Mouse (Mus musculus): Measurements from ENCODE around the gene Piga. TPM values are rescaled to one million over a fixed set of nuclear protein-coding genes. Genes with fewer than 3 reads are reported as not detected.
A peak's percentile ranks its signal among the peaks of the same experiment; 100 is the strongest.

The Piga gene
- polyA plus RNA-seq, 1 experiment = 3.2 TPM

- peak overlapping the region; percentile 78 for H3K27ac ChIP-seq (ENCODE audit: insufficient read depth, low read depth, low read length)
Observed at GRCm38 (mm10) chrX:164431541-164431940, 12.0 kb downstream of the Piga start.

GRCm38 (mm10) chrX:164432682-164433081 is 13.1 kb downstream of the Piga start:
- TF ChIP-seq POLR2A (IDR thresholded peaks at IDR 0.05; ENCODE audit: low read depth, low read length) = no peak
- TF ChIP-seq CTCF (IDR thresholded peaks at IDR 0.05; ENCODE audit: extremely low read depth, insufficient read length, insufficient replicate concordance, low read depth, low read length) = no peak
- peaks cover 20% of the 10 kb centered on the region for H3K36me3 ChIP-seq (ENCODE audit: control insufficient read depth, insufficient read depth, low read length)
- peaks cover 5% of the 10 kb centered on the region; the same call in 1 of the 2 replicates for H3K4me1 ChIP-seq (ENCODE audit: control insufficient read depth, insufficient read depth, insufficient read length, low read length)
- WGBS = 97% methylated on average over 9 of the region's 9 CpGs
- no peak overlapping the region for H3K4me3 ChIP-seq (ENCODE audit: low read depth, low read length)
- H3K27ac ChIP-seq (ENCODE audit: insufficient read depth, low read depth, low read length) = no peak overlapping the region
- H3K27me3 ChIP-seq (ENCODE audit: control insufficient read depth, insufficient read depth, low read length) = no peaks in the 10 kb centered on the region

More at GRCm38 (mm10) chrX:164431541-164431940, 12.0 kb downstream of the Piga start:
- Histone ChIP-seq H3K4me3 (ENCODE audit: low read depth, low read length) (no peak overlapping the region), H3K36me3 (ENCODE audit: control insufficient read depth, insufficient read depth, low read length) (peaks cover 20% of the 10 kb centered on the region), H3K4me1 (ENCODE audit: control insufficient read depth, insufficient read depth, insufficient read length, low read length) (peaks cover 5% of the 10 kb centered on the region; the same call in 1 of the 2 replicates), H3K27me3 (ENCODE audit: control insufficient read depth, insufficient read depth, low read length) (no peaks in the 10 kb centered on the region)
- 71% methylated on average over 6 of the region's 6 CpGs for WGBS
- TF ChIP-seq CTCF (IDR thresholded peaks at IDR 0.05; ENCODE audit: extremely low read depth, insufficient read length, insufficient replicate concordance, low read depth, low read length) (no peak), POLR2A (IDR thresholded peaks at IDR 0.05; ENCODE audit: low read depth, low read length) (no peak)

GRCm38 (mm10) chrX:164436709-164437108 is 17.1 kb downstream of the Piga start, which contains the start of gene Asb11:
Gene Asb11, plus strand, starts transcription at chrX:164436994.
- H3K27ac ChIP-seq (ENCODE audit: insufficient read depth, low read depth, low read length) = no peak within 1 kb of the TSS
- peaks cover 10% of the 10 kb centered on the region; the same call in 1 of the 2 replicates for H3K36me3 ChIP-seq (ENCODE audit: control insufficient read depth, insufficient read depth, low read length)
- no peak for TF ChIP-seq CTCF (IDR thresholded peaks at IDR 0.05; ENCODE audit: extremely low read depth, insufficient read length, insufficient replicate concordance, low read depth, low read length)
- TF ChIP-seq POLR2A (IDR thresholded peaks at IDR 0.05; ENCODE audit: low read depth, low read length) = no peak
- WGBS = 25% methylated on average over 8 of the region's 8 CpGs
- H3K27me3 ChIP-seq (ENCODE audit: control insufficient read depth, insufficient read depth, low read length) = no peaks in the 10 kb centered on the region
- H3K4me1 ChIP-seq (ENCODE audit: control insufficient read depth, insufficient read depth, insufficient read length, low read length) = no peaks in the 10 kb centered on the region; the same call in 1 of the 2 replicates
- H3K4me3 ChIP-seq (ENCODE audit: low read depth, low read length) = no peak within 1 kb of the TSS

- Histone ChIP-seq H3K4me3 (ENCODE audit: low read depth, low read length) (no peak overlapping the region), H3K4me1 (ENCODE audit: control insufficient read depth, insufficient read depth, insufficient read length, low read length) (no peaks in the 10 kb centered on the region; the same call in 1 of the 2 replicates), H3K36me3 (ENCODE audit: control insufficient read depth, insufficient read depth, low read length) (no peaks in the 10 kb centered on the region), H3K27me3 (ENCODE audit: control insufficient read depth, insufficient read depth, low read length) (no peaks in the 10 kb centered on the region), H3K27ac (ENCODE audit: insufficient read depth, low read depth, low read length) (no peak overlapping the region)
- TF ChIP-seq POLR2A (IDR thresholded peaks at IDR 0.05; ENCODE audit: low read depth, low read length) (no peak), CTCF (IDR thresholded peaks at IDR 0.05; ENCODE audit: extremely low read depth, insufficient read length, insufficient replicate concordance, low read depth, low read length) (no peak)
- WGBS = 64% methylated on average over 7 of the region's 7 CpGs
Observed at GRCm38 (mm10) chrX:164439462-164439861, 19.9 kb downstream of the Piga start.

GRCm38 (mm10) chrX:164440140-164440539 is 20.6 kb downstream of the Piga start:
- no peaks in the 10 kb centered on the region for H3K27me3 ChIP-seq (ENCODE audit: control insufficient read depth, insufficient read depth, low read length)
- H3K4me3 ChIP-seq (ENCODE audit: low read depth, low read length) = no peak overlapping the region
- H3K36me3 ChIP-seq (ENCODE audit: control insufficient read depth, insufficient read depth, low read length) = no peaks in the 10 kb centered on the region
- H3K4me1 ChIP-seq (ENCODE audit: control insufficient read depth, insufficient read depth, insufficient read length, low read length) = no peaks in the 10 kb centered on the region; the same call in 1 of the 2 replicates
- TF ChIP-seq POLR2A (IDR thresholded peaks at IDR 0.05; ENCODE audit: low read depth, low read length) (no peak), CTCF (IDR thresholded peaks at IDR 0.05; ENCODE audit: extremely low read depth, insufficient read length, insufficient replicate concordance, low read depth, low read length) (no peak)
- WGBS = 16% methylated on average over 2 of the region's 2 CpGs
- no peak overlapping the region for H3K27ac ChIP-seq (ENCODE audit: insufficient read depth, low read depth, low read length)

- Histone ChIP-seq H3K4me1 (ENCODE audit: control insufficient read depth, insufficient read depth, insufficient read length, low read length) (no peaks in the 10 kb centered on the region; the same call in 1 of the 2 replicates), H3K4me3 (ENCODE audit: low read depth, low read length) (no peak overlapping the region), H3K27ac (ENCODE audit: insufficient read depth, low read depth, low read length) (no peak overlapping the region), H3K36me3 (ENCODE audit: control insufficient read depth, insufficient read depth, low read length) (no peaks in the 10 kb centered on the region), H3K27me3 (ENCODE audit: control insufficient read depth, insufficient read depth, low read length) (no peaks in the 10 kb centered on the region)
- TF ChIP-seq CTCF (IDR thresholded peaks at IDR 0.05; ENCODE audit: extremely low read depth, insufficient read length, insufficient replicate concordance, low read depth, low read length) (no peak), POLR2A (IDR thresholded peaks at IDR 0.05; ENCODE audit: low read depth, low read length) (no peak)
- WGBS = 64% methylated on average over 3 of the region's 3 CpGs
Observed at GRCm38 (mm10) chrX:164440703-164441102, 21.1 kb downstream of the Piga start.

GRCm38 (mm10) chrX:164441306-164441705 is 21.7 kb downstream of the Piga start:
- H3K36me3 ChIP-seq (ENCODE audit: control insufficient read depth, insufficient read depth, low read length) = no peaks in the 10 kb centered on the region
- whole genome bisulfite sequencing = 79% methylated on average over 3 of the region's 3 CpGs
- no peaks in the 10 kb centered on the region for H3K27me3 ChIP-seq (ENCODE audit: control insufficient read depth, insufficient read depth, low read length)
- TF ChIP-seq POLR2A (IDR thresholded peaks at IDR 0.05; ENCODE audit: low read depth, low read length) (no peak), CTCF (IDR thresholded peaks at IDR 0.05; ENCODE audit: extremely low read depth, insufficient read length, insufficient replicate concordance, low read depth, low read length) (no peak)
- H3K27ac ChIP-seq (ENCODE audit: insufficient read depth, low read depth, low read length) = no peak overlapping the region
- no peak overlapping the region for H3K4me3 ChIP-seq (ENCODE audit: low read depth, low read length)
- H3K4me1 ChIP-seq (ENCODE audit: control insufficient read depth, insufficient read depth, insufficient read length, low read length) = no peaks in the 10 kb centered on the region; the same call in 1 of the 2 replicates
